In the genomic region with DNA sequence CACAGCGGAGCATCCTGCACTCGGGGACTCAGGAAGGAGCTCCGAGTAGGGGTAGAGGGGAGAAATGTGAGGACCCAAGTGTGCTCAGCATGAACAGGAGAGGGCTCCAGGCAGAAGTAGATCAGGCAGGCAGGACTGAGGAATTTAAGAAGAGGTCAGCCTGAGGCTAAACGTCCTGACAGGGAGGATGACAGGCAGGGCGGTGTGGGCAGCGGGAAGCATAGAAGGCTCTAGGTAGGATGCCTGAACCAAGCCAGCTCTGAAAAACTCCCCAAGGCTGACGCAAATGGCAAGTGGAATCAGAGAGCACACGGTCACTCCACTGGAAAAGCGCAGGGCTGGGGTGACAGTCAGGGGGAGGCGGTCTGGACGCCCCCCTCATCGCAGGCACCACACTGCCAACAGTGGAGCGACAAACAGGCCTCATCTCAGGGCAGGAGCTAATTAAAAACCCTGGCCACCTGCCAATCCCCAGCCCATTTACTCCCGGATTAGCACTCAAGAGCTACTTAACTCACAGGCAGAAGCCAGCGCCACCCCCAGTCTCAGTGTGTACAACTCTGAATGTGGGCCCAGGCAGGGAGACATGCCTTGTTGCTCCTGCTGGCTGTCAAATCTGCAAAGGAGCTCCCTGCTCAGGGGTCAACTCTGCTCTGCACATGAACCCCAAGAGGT, we compare ENCODE assay signal across 8 mouse cellular contexts. TPM values are rescaled to one million over a fixed set of nuclear protein-coding genes. Genes with fewer than 3 reads are reported as not detected.
DNase-seq lines count a peak whose midpoint lies in the region; ATAC-seq and TF ChIP-seq lines count a peak whose summit lies in the region.

No protein-coding gene starts in this region.

- no peaks in the 10 kb centered on the region for H3K9me3 ChIP-seq in kidney, embryonic 14.5 days (ENCODE audit: control insufficient read depth, low read length)
- no peaks in the 10 kb centered on the region for H3K9me3 ChIP-seq in limb, embryonic 14.5 days (ENCODE audit: control insufficient read depth, low read length)

- no peak overlapping the region for H3K9ac ChIP-seq in kidney, embryonic 14.5 days (ENCODE audit: low read depth, low read length)
- H3K9ac ChIP-seq in limb, embryonic 14.5 days (ENCODE audit: low read depth, low read length, severe bottlenecking), result no peak overlapping the region

- peaks cover 26% of the 10 kb centered on the region for H3K4me1 ChIP-seq in kidney, embryonic 14.5 days (ENCODE audit: control insufficient read depth, insufficient read depth, low read length)
- peaks cover 21% of the 10 kb centered on the region for H3K4me1 ChIP-seq in limb, embryonic 14.5 days (ENCODE audit: control insufficient read depth, insufficient read depth, low read length)
- peaks cover 8% of the 10 kb centered on the region for H3K4me1 ChIP-seq in thymus, adult 2 months (replicated peaks; ENCODE audit: control insufficient read depth, insufficient read depth, low read length)

- H3K4me2 ChIP-seq in kidney, embryonic 14.5 days (replicated peaks; ENCODE audit: low read depth, low read length), result no peak overlapping the region
- H3K4me2 ChIP-seq in limb, embryonic 14.5 days (replicated peaks; ENCODE audit: low read depth, low read length, severe bottlenecking), result no peak overlapping the region

- TF ChIP-seq CTCF in thymus, adult 2 months (IDR thresholded peaks at IDR 0.05; ENCODE audit: borderline replicate concordance, control insufficient read depth, extremely low read depth, insufficient read depth, low read length, poor library complexity), result no peak

- no peak for TF ChIP-seq POLR2A in limb, embryonic 14.5 days (IDR thresholded peaks at IDR 0.05; ENCODE audit: borderline replicate concordance, extremely low read depth, insufficient read depth, insufficient read length)
- TF ChIP-seq POLR2A in thymus, adult 2 months (IDR thresholded peaks at IDR 0.05; ENCODE audit: control insufficient read depth, extremely low read depth, insufficient read depth, low read length, poor library complexity), result no peak

- H3K27ac ChIP-seq in kidney, embryonic 14.5 days (ENCODE audit: low read depth, low read length), result no peak overlapping the region; the same call in 1 of the 2 replicates
- H3K27ac ChIP-seq in limb, embryonic 14.5 days (replicated peaks; ENCODE audit: low read depth, low read length), result no peak overlapping the region
- H3K27ac ChIP-seq in thymus, adult 2 months (ENCODE audit: control insufficient read depth, insufficient read depth, low read length), result no peak overlapping the region

- peak; percentile 17; the same call in 1 of the 2 replicates for ATAC-seq in kidney, embryonic 14.5 days (ENCODE audit: low FRiP score, low TSS enrichment)
- 0 out of 2 replicates have a peak, but pooled peaks have one; percentile 24 for ATAC-seq in limb, embryonic 14.5 days (ENCODE audit: low FRiP score, low read depth)

- H3K27me3 ChIP-seq in kidney, embryonic 14.5 days (ENCODE audit: control insufficient read depth, insufficient read depth, low read length), result 0 out of 2 replicates have a peak, but pooled peaks cover 4% of the 10 kb centered on the region
- H3K27me3 ChIP-seq in limb, embryonic 14.5 days (ENCODE audit: control insufficient read depth, insufficient read depth, low read length), result no peaks in the 10 kb centered on the region
- no peaks in the 10 kb centered on the region for H3K27me3 ChIP-seq in thymus, adult 2 months (ENCODE audit: control insufficient read depth, insufficient read depth, low read length)

- 17% methylated on average over 15 of the region's 15 CpGs for WGBS in kidney, embryonic 14.5 days
- 19% methylated on average over 15 of the region's 15 CpGs for WGBS in limb, embryonic 14.5 days
- WGBS in thymus, adult 2 months, result 90% methylated on average over 15 of the region's 15 CpGs

- no peaks in the 10 kb centered on the region for H3K36me3 ChIP-seq in kidney, embryonic 14.5 days (ENCODE audit: control insufficient read depth, insufficient read depth, low read length)
- no peaks in the 10 kb centered on the region for H3K36me3 ChIP-seq in limb, embryonic 14.5 days (ENCODE audit: control insufficient read depth, insufficient read depth, low read length)
- H3K36me3 ChIP-seq in thymus, adult 2 months (ENCODE audit: control insufficient read depth, insufficient read depth, low read length), result no peaks in the 10 kb centered on the region

- peak; percentile 29 for DNase-seq in lung, postnatal 10 days
- DNase-seq in lung, postnatal 25 days (ENCODE audit: low spot score), result no peak
- DNase-seq in frontal cortex, postnatal 14 days (ENCODE audit: low spot score in 2 of 2), result peak; percentile 78 to 82
- DNase-seq in limb, embryonic 14.5 days (ENCODE audit: low spot score), result peak; percentile 57
- DNase-seq in right cerebral cortex, postnatal 4 days, result peak; percentile 79
- DNase-seq in thymus, adult 2 months, result no peak
- no peak for DNase-seq in adrenal gland, adult 18-20 months (ENCODE audit: low spot score in 2 of 2)

- H3K4me3 ChIP-seq in kidney, embryonic 14.5 days (ENCODE audit: low read length), result no peak overlapping the region
- no peak overlapping the region for H3K4me3 ChIP-seq in limb, embryonic 14.5 days (replicated peaks; ENCODE audit: low read length)
- H3K4me3 ChIP-seq in thymus, adult 2 months (ENCODE audit: control insufficient read depth, insufficient read depth, low read length), result no peak overlapping the region

RNA-seq across cellular contexts. Expression of a gene that starts 22.0 kb away (rescaled TPM):
- polyA plus RNA-seq in kidney, embryonic 14.5 days (2014; fragmentation: Nextera tagmentation; extraction: Ambion mirVana), result 2.0 and 3.4 TPM in 2 replicates
- polyA plus RNA-seq in limb, embryonic 14.5 days (2012; rRNA removed), result 4.0 and 4.5 TPM in 2 replicates
- 3.5 and 4.3 TPM in 2 replicates for polyA plus RNA-seq in limb, embryonic 14.5 days (2014; fragmentation: Nextera tagmentation; extraction: Ambion mirVana)
- polyA plus RNA-seq in thymus, adult 2 months (2012; rRNA removed), result 8.1 and 9.8 TPM in 2 replicates
- 1 to 10 TPM; 3.2 to 4.1 TPM for total RNA-seq in adrenal gland, adult 18-20 months (2021)

RNA-seq across cellular contexts. Expression of a gene that starts 23.5 kb away (rescaled TPM):
- 7.1 and 11.6 TPM in 2 replicates for polyA plus RNA-seq in kidney, embryonic 14.5 days (2014; fragmentation: Nextera tagmentation; extraction: Ambion mirVana)
- 28.9 and 29.2 TPM in 2 replicates for polyA plus RNA-seq in limb, embryonic 14.5 days (2012; rRNA removed)
- polyA plus RNA-seq in limb, embryonic 14.5 days (2014; fragmentation: Nextera tagmentation; extraction: Ambion mirVana), result 14.6 and 16.3 TPM in 2 replicates
- polyA plus RNA-seq in thymus, adult 2 months (2012; rRNA removed), result 48.7 and 69.3 TPM in 2 replicates
- 10 to 100 TPM; 84.4 to 91.1 TPM for total RNA-seq in adrenal gland, adult 18-20 months (2021)

Comparison
In these comparisons a context has a peak if more than half of its experiments do, and no peak if none do; other contexts are left out.
1. DNase-seq: peak in lung, postnatal 10 days (single experiment), frontal cortex, postnatal 14 days (2 of 2), limb, embryonic 14.5 days (single experiment) and right cerebral cortex, postnatal 4 days (single experiment); none in lung, postnatal 25 days (single experiment), thymus, adult 2 months (single experiment) and adrenal gland, adult 18-20 months (0 of 2).